Mouse (Mus musculus): ENCODE measurements at regions not wholly inside any gene's neighbourhood (a gene's known extent, or its start where the extent isn't known, plus 50 kb on each side); places are given as distances from the start of the nearest gene placed in this dataset.

DNA sequence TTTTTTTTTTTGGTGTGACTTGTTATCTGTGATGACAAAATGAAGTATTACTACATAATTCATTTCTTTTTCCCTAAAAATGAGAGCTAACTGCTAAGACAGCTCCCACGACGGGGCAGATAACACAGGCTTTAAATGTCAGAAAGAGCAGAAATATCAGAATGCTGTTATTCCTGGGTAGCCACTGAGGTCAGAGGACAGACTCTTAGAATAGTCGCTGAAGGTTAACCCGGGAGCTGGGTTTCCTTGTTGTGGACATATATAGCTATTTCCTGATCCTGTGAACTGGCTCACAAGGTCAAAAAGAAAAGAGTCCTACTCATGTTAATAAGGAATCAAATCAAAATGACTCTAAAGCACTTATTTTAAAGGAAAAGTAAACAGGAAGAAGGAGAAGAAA, 403.0 kb upstream of the Arglu1 start:
- TF ChIP-seq CTCF (IDR thresholded peaks at IDR 0.05; ENCODE audit: borderline replicate concordance, insufficient read depth, low read depth, low read length) = no peak
- TF ChIP-seq POLR2A (IDR thresholded peaks at IDR 0.05; ENCODE audit: borderline replicate concordance, insufficient read depth, low read length) = no peak

Measured in cerebellum, adult 2 months (tissue).